Mouse (Mus musculus) heart, embryonic 12.5 days (tissue): ENCODE measurements around the gene Ddhd1. TPM values are rescaled to one million over a fixed set of nuclear protein-coding genes. Genes with fewer than 3 reads are reported as not detected.

Source experiments
- ATAC-seq: fragments of 200-750 bp; cut with Nextera tagmentation; 2 replicates; pipeline ENCODE4 v1.8.0; 2017; ENCODE audit warnings: moderate TSS enrichment, moderate library complexity; ENCODE audit not compliant: insufficient number of reproducible peaks, low FRiP score
- H3K27ac ChIP-seq: fragments of 300-500 bp; sonication (generic); 2 replicates; pipeline ENCODE4 v1.5.1; 2016; ENCODE audit warnings: mild to moderate bottlenecking, moderate library complexity; ENCODE audit not compliant: poor library complexity, severe bottlenecking
- H3K27me3 ChIP-seq: fragments of 300-500 bp; sonication (generic); replicated peaks from 2 replicates; pipeline ENCODE4 v1.6.1; 2016; ENCODE audit warnings: mild to moderate bottlenecking, moderate library complexity
- H3K36me3 ChIP-seq: fragments of 300-500 bp; sonication (generic); 2 replicates; pipeline ENCODE4 v1.6.1; 2016; ENCODE audit warnings: mild to moderate bottlenecking, moderate library complexity
- H3K4me1 ChIP-seq: fragments of 300-500 bp; sonication (generic); replicated peaks from 2 replicates; pipeline ENCODE4 v1.6.1; 2016; ENCODE audit warnings: mild to moderate bottlenecking
- H3K4me2 ChIP-seq: fragments of 300-500 bp; sonication (generic); 2 replicates; pipeline ENCODE4 v1.6.1; 2016; ENCODE audit warnings: mild to moderate bottlenecking, moderate library complexity
- H3K4me3 ChIP-seq: fragments of 300-500 bp; sonication (generic); 2 replicates; pipeline ENCODE4 v1.5.1; 2016; ENCODE audit warnings: mild to moderate bottlenecking
- H3K9ac ChIP-seq: fragments of 300-500 bp; sonication (generic); 2 replicates; pipeline ENCODE4 v1.6.1; 2016; ENCODE audit warnings: mild to moderate bottlenecking, moderate library complexity
- H3K9me3 ChIP-seq: fragments of 300-500 bp; sonication (generic); replicated peaks from 2 replicates; pipeline ENCODE4 v1.6.1; 2016; ENCODE audit warnings: mild to moderate bottlenecking, moderate library complexity
- WGBS: fragments of 180-500 bp; shearing (Covaris S2); methylation state at CpG from one replicate; pipeline ENCODE4 v1.1.7; 2016; 5-methylcytosine and 5-hydroxymethylcytosine counted together
- polyA plus RNA-seq: library from polyadenylated mRNA; unstranded; fragments of >200 nt; fragmentation: Nextera tagmentation; extraction: Ambion mirVana; gene quantifications from 2 replicates; pipeline ENCODE4 v1.2.1, GENCODE M21; 2016

Gene Ddhd1
- polyA plus RNA-seq, 1 experiment from 2014 or later: 12.6 TPM

GRCm38 (mm10) chr14:45667231-45667630, 9.3 kb upstream of the Ddhd1 start:
- Histone ChIP-seq H3K4me3 (no peak overlapping the region), H3K9me3 (no peaks in the 10 kb centered on the region), H3K4me2 (no peak overlapping the region), H3K27me3 (no peaks in the 10 kb centered on the region), H3K36me3 (no peaks in the 10 kb centered on the region), H3K9ac (no peak overlapping the region), H3K27ac (no peak overlapping the region), H3K4me1 (no peaks in the 10 kb centered on the region)
- no peak for ATAC-seq
- WGBS: 43% methylated on average over 2 of the region's 2 CpGs

- WGBS: 42% methylated on average over 5 of the region's 5 CpGs
- H3K4me1 ChIP-seq: no peaks in the 10 kb centered on the region
- H3K9ac ChIP-seq: no peak overlapping the region
- H3K4me3 ChIP-seq: no peak overlapping the region
- no peak overlapping the region for H3K4me2 ChIP-seq
- H3K27me3 ChIP-seq: no peaks in the 10 kb centered on the region
- H3K36me3 ChIP-seq: no peaks in the 10 kb centered on the region
- no peak overlapping the region for H3K27ac ChIP-seq
- H3K9me3 ChIP-seq: no peaks in the 10 kb centered on the region
- no peak for ATAC-seq
Measured at GRCm38 (mm10) chr14:45661575-45661974, 3.6 kb upstream of the Ddhd1 start.

DNA sequence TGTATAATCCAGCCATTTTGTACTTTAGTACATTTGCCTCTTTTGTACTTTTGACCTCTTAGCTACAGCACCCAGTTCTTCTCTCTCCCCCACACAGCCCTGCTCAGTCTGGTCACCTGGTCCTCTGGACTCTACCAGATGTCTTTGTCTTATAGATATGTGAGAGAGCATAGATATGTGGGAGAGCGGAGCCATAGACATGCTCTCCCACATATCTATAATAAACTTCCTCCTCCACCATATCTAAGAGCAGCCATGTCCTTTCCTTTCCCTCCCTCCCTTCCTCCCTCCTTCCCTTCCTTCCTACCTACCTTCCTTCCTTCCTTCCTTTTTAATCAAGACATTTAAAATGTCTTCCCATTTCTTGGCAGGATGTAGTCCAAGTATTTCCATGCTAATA, 2.4 kb upstream of the Ddhd1 start:
- no peaks in the 10 kb centered on the region for H3K9me3 ChIP-seq
- 60% methylated on average over 1 of the region's 1 CpGs for WGBS
- ATAC-seq: no peak
- peaks cover 10% of the 10 kb centered on the region for H3K4me1 ChIP-seq
- no peak overlapping the region for H3K9ac ChIP-seq
- no peaks in the 10 kb centered on the region for H3K27me3 ChIP-seq
- H3K4me3 ChIP-seq: no peak overlapping the region
- no peaks in the 10 kb centered on the region for H3K36me3 ChIP-seq
- no peak overlapping the region for H3K4me2 ChIP-seq
- no peak overlapping the region for H3K27ac ChIP-seq

DNA sequence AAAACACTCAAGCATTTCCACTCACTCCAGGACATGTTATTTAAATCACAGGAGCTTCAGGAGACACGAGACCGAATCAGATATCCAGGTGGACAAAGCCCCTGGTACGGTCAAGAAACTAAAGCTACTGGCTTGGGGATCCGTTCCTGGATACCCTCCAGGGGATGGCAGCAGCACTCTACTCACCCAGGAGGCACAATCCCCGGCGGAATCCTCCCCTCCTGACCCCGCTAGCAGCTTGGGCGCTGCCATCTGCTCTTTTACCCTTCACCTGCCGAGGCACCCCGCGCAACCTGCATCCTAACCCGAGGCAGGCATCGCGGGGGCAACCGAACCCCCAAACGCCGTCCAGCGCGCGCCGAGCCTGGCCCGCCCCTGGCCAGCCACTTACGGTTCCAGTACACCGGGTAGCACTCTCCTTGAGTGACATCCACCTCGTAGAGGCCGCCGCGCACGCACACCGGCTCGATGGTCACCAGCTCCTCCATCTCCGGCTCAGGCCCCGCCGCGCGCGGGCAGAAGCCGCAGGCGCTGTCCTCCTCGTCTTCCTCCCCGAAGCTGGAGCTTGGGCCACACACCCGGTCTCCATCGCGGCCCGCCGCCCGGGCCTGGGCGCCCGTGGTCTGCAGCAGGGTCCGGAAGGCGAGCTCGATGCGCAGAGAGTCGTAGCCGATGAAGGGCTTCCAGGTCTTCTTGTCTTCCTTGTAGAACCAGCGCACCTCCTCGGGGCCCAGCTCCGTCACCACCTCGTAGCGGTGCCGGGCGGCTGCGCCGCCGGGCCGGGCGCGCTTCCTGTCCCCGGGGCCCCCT, 907 bp downstream of the Ddhd1 start:
- Histone ChIP-seq H3K4me2 (peak overlapping the region; percentile 74), H3K9me3 (no peaks in the 10 kb centered on the region), H3K9ac (peak overlapping the region; percentile 89), H3K27me3 (no peaks in the 10 kb centered on the region), H3K4me3 (peak overlapping the region; percentile 85), H3K36me3 (no peaks in the 10 kb centered on the region), H3K27ac (peak overlapping the region; percentile 95), H3K4me1 (peaks cover 36% of the 10 kb centered on the region)
- under 1% methylated on average over 69 of the region's 69 CpGs for WGBS
- peak; percentile 40 for ATAC-seq

DNA sequence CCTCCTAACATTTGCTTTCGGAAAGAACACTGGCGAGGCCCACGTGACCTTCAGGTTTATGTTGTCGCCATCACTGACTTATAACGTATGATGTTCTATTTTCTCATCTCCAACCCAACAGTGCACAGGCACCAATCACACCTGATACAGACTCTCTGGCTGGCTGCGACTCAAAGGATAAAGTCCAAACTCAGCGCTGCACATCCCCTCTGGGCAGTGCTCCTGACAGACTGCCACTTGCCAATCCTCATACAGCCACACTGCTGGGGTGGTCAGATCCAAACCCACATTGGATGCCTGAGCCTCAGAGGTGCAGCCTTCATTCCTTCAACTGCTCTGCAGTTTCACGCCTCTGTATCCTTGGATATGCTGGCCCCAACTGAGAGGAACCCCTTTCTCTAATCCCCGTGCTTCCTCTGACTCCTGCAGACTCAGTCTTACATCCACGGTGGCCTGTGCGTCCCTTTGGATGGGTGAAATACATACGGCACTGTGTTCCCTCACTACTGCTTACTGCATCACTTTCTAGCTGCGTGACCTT, 3.0 kb downstream of the Ddhd1 start:
- 77% methylated on average over 13 of the region's 13 CpGs for WGBS
- no peaks in the 10 kb centered on the region for H3K9me3 ChIP-seq
- H3K4me2 ChIP-seq: peak overlapping the region; percentile 40
- 0 out of 2 replicates have a peak overlapping the region, but pooled peaks have one; percentile 5 for H3K9ac ChIP-seq
- H3K27me3 ChIP-seq: no peaks in the 10 kb centered on the region
- ATAC-seq: no peak
- peaks cover 41% of the 10 kb centered on the region for H3K4me1 ChIP-seq
- H3K27ac ChIP-seq: no peak overlapping the region
- H3K4me3 ChIP-seq: 0 out of 2 replicates have a peak overlapping the region, but pooled peaks have one; percentile 6
- H3K36me3 ChIP-seq: no peaks in the 10 kb centered on the region

DNA sequence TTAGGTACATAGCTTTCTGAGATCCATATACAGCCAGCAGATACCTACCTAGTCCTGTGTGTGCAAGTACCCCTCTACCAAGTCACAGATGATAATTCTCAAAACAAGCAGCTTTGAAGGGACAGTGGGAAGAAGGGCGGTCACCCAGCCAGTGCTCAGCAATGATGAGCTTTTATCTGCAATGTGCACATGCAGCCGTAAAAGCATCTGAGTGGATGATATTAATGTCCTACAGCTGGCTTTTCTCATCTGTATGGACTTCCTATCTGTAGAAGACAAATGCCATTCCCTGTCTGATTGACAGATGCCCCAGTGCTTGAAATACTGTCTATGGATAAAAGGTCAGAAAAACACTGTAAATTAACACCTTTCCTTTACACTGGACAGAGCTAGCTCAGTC, 4.2 kb downstream of the Ddhd1 start:
- no peaks in the 10 kb centered on the region for H3K36me3 ChIP-seq
- H3K4me3 ChIP-seq: no peak overlapping the region
- H3K9me3 ChIP-seq: no peaks in the 10 kb centered on the region
- no peaks in the 10 kb centered on the region for H3K27me3 ChIP-seq
- no peak overlapping the region for H3K4me2 ChIP-seq
- H3K4me1 ChIP-seq: peaks cover 53% of the 10 kb centered on the region
- 38% methylated on average over 2 of the region's 2 CpGs for WGBS
- ATAC-seq: peak; percentile 10; the same call in 1 of the 2 replicates
- H3K27ac ChIP-seq: peak overlapping the region; percentile 39; the same call in 1 of the 2 replicates
- no peak overlapping the region for H3K9ac ChIP-seq

GRCm38 (mm10) chr14:45648999-45649818, 8.7 kb downstream of the Ddhd1 start:
- Histone ChIP-seq H3K27me3 (no peaks in the 10 kb centered on the region), H3K4me2 (no peak overlapping the region), H3K9me3 (no peaks in the 10 kb centered on the region), H3K36me3 (no peaks in the 10 kb centered on the region), H3K4me3 (no peak overlapping the region), H3K27ac (no peak overlapping the region), H3K9ac (no peak overlapping the region), H3K4me1 (peaks cover 58% of the 10 kb centered on the region)
- no peak for ATAC-seq
- WGBS: 56% methylated on average over 11 of the region's 11 CpGs

GRCm38 (mm10) chr14:45648144-45648543, 9.8 kb downstream of the Ddhd1 start:
- Histone ChIP-seq H3K9ac (no peak overlapping the region), H3K27ac (no peak overlapping the region), H3K9me3 (no peaks in the 10 kb centered on the region), H3K4me1 (peaks cover 61% of the 10 kb centered on the region), H3K27me3 (no peaks in the 10 kb centered on the region), H3K36me3 (no peaks in the 10 kb centered on the region), H3K4me2 (no peak overlapping the region), H3K4me3 (no peak overlapping the region)
- 54% methylated on average over 3 of the region's 3 CpGs for WGBS
- no peak for ATAC-seq

- Histone ChIP-seq H3K27ac (no peak overlapping the region), H3K4me2 (peak overlapping the region; percentile 8; the same call in 1 of the 2 replicates), H3K4me3 (no peak overlapping the region), H3K36me3 (no peaks in the 10 kb centered on the region), H3K4me1 (peaks cover 57% of the 10 kb centered on the region), H3K27me3 (no peaks in the 10 kb centered on the region), H3K9me3 (no peaks in the 10 kb centered on the region), H3K9ac (no peak overlapping the region)
- 66% methylated on average over 11 of the region's 11 CpGs for WGBS
- no peak for ATAC-seq
Measured at GRCm38 (mm10) chr14:45647632-45648031, 10.3 kb downstream of the Ddhd1 start.

DNA sequence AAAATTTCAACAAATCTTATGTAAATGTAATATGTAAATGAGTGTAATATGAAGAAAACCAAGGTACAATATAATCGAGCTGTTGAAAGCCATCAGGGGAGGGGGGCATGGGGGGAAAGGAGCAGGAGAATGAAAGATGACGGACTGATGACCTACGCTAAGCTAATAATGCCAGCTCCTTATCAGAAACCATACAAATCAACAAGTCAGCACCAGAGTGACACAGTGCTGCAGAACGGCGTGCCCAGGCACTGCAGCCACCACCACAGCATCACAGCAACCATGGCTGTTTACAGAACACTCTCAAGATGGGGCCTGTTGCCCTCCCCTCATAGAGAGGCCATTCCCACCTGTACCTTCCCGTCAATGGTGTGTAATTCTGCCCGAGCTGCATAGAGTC, 10.8 kb downstream of the Ddhd1 start:
- H3K4me3 ChIP-seq: no peak overlapping the region
- no peaks in the 10 kb centered on the region for H3K27me3 ChIP-seq
- WGBS: 38% methylated on average over 7 of the region's 7 CpGs
- H3K9ac ChIP-seq: no peak overlapping the region
- no peak for ATAC-seq
- no peaks in the 10 kb centered on the region for H3K36me3 ChIP-seq
- H3K4me1 ChIP-seq: peaks cover 57% of the 10 kb centered on the region
- peak overlapping the region; percentile 8; the same call in 1 of the 2 replicates for H3K4me2 ChIP-seq
- no peak overlapping the region for H3K27ac ChIP-seq
- H3K9me3 ChIP-seq: no peaks in the 10 kb centered on the region

- Histone ChIP-seq H3K4me1 (peaks cover 60% of the 10 kb centered on the region), H3K9ac (no peak overlapping the region), H3K27ac (no peak overlapping the region), H3K4me2 (no peak overlapping the region), H3K9me3 (no peaks in the 10 kb centered on the region), H3K4me3 (no peak overlapping the region), H3K27me3 (no peaks in the 10 kb centered on the region), H3K36me3 (no peaks in the 10 kb centered on the region)
- ATAC-seq: no peak
- 81% methylated on average over 1 of the region's 1 CpGs for WGBS
Measured at GRCm38 (mm10) chr14:45644786-45645185, 13.2 kb downstream of the Ddhd1 start.
